Mouse (Mus musculus) midbrain, embryonic 16.5 days (tissue): ENCODE data around the gene Snrpb2. TPM values are rescaled to one million over a fixed set of nuclear protein-coding genes. Genes with fewer than 3 reads are reported as not detected.
A peak's percentile ranks its signal among the peaks of the same experiment; 100 is the strongest.

Experiments
- ATAC-seq: fragments of 200-750 bp; cut with Nextera tagmentation; 2 replicates; pipeline ENCODE4 v1.8.0; 2017; ENCODE audit warnings: moderate TSS enrichment
- H3K27ac ChIP-seq: fragments of 300-500 bp; sonication (generic); 2 replicates; pipeline ENCODE4 v1.5.1; 2014; ENCODE audit warnings: mild to moderate bottlenecking, low read length, mixed read lengths
- H3K27me3 ChIP-seq: fragments of 300-500 bp; sonication (generic); 2 replicates; pipeline ENCODE4 v1.6.1; 2014; ENCODE audit warnings: low read depth, low read length, mixed read lengths; ENCODE audit not compliant: control insufficient read depth, insufficient read depth
- H3K36me3 ChIP-seq: fragments of 300-500 bp; sonication (generic); 2 replicates; pipeline ENCODE4 v1.6.1; 2014; ENCODE audit warnings: mild to moderate bottlenecking, low read length, moderate library complexity, mixed read lengths; ENCODE audit not compliant: control insufficient read depth, insufficient read depth
- H3K4me1 ChIP-seq: fragments of 300-500 bp; sonication (generic); 2 replicates; pipeline ENCODE4 v1.6.1; 2014; ENCODE audit warnings: mild to moderate bottlenecking, low read length, mixed read lengths; ENCODE audit not compliant: control insufficient read depth, insufficient read depth
- H3K4me2 ChIP-seq: fragments of 300-500 bp; sonication (generic); 2 replicates; pipeline ENCODE4 v1.6.1; 2014; ENCODE audit warnings: mild to moderate bottlenecking, low read length, mixed read lengths
- H3K4me3 ChIP-seq: fragments of 300-500 bp; sonication (generic); 2 replicates; pipeline ENCODE4 v1.5.1; 2014; ENCODE audit warnings: low read depth, mild to moderate bottlenecking, low read length, moderate library complexity, mixed read lengths
- H3K9ac ChIP-seq: fragments of 300-500 bp; sonication (generic); 2 replicates; pipeline ENCODE4 v1.6.1; 2014; ENCODE audit warnings: low read depth, low read length, mixed read lengths
- H3K9me3 ChIP-seq: fragments of 300-500 bp; sonication (generic); replicated peaks from 2 replicates; pipeline ENCODE4 v1.6.1; 2014; ENCODE audit warnings: mild to moderate bottlenecking, low read length, mixed read lengths; ENCODE audit not compliant: control insufficient read depth, poor library complexity, severe bottlenecking
- WGBS: fragments of 180-500 bp; shearing (Covaris S2); extraction: QIAGEN DNeasy Blood & Tissue Kit; methylation state at CpG from one replicate; pipeline ENCODE4 v1.1.7; 2014; 5-methylcytosine and 5-hydroxymethylcytosine counted together
- polyA plus RNA-seq: library from polyadenylated mRNA; unstranded; fragments of >200 nt; fragmentation: Nextera tagmentation; extraction: Ambion mirVana; gene quantifications from 2 replicates; pipeline ENCODE4 v1.2.1, GENCODE M21; 2015

Snrpb2 gene
- 47.5 and 51.3 TPM in 2 replicates for polyA plus RNA-seq

DNA sequence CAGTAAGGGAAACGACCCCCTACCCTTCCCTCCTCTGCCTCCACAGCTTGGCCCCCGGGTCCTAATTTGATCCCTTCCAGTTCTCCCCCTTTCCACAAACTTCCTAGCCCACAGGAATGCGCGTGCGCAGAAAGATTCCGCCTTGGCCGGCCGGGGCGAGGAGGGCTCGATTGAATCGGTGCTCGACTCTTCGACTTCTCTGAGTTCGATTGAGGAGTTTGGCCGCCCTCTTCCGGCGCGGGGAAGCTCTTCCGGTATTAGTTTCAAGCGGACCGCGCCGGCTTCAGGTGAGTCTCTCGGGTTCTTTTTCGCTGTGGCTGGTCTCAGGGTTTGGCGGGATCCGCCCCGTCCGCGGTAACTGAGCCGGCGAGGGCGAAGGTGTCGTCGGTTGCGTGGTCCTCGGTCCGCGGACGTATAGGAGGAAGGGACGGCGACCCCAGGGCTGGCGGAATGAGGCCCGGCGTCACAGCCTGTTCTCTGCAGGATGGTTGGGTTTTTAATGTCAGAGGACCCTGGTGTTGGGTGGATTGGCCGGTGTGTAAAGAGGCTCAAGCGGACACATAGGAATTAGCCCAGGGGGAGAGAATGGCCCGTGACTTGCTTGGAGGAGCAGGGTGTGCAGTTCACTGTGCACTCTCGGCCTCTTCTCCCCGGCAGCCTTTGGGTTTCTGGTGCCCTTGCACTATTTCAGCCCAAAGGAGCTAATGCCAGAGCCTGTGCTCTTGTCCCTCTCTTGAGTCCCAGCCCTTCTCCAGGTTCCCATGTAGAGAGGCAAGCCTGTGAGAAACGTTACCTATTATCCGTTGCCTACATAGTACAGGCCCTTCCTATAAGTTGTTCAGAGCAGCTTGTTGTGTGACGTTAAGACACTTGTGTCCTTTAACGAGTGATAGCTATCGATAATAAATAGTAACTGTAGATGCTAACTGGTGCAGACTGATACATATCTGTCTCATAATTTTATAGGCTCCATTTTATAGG is at the start of gene Snrpb2:
TSS of gene Snrpb2 (plus strand) at position 228 of the 981 bp plus-strand sequence.
- Histone ChIP-seq H3K4me2 (peak within 1 kb of the TSS; percentile 89), H3K27me3 (no peaks in the 10 kb centered on the region), H3K27ac (peak within 1 kb of the TSS; percentile 51; the same call in 1 of the 2 replicates), H3K4me3 (peak within 1 kb of the TSS; percentile 95), H3K36me3 (no peaks in the 10 kb centered on the region), H3K9me3 (no peaks in the 10 kb centered on the region), H3K4me1 (peaks cover 6% of the 10 kb centered on the region), H3K9ac (peak within 1 kb of the TSS; percentile 80)
- ATAC-seq, result peak; percentile 97
- under 1% methylated on average over 55 of the region's 55 CpGs for WGBS

DNA sequence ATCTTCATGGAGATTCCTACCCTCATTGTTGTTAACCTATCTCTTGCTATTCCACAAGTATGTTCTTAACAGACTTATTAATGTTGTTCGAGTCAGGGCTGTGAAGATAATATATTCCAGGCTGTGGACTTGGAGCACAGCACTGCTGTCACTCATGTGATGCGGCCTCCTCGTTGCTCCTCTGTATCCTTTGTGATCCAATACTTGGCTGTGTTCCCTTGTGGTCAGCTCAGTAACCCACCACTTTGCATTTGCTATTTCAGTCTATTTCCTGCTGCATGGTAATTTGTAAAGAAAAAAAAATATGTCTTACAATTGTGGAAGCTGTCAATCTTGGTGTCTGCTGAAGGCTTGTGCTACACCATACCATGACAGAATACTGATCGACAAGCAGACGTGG is 49.8 kb upstream of the Snrpb2 start:
- Histone ChIP-seq H3K27ac (no peak overlapping the region), H3K4me3 (no peak overlapping the region), H3K36me3 (no peaks in the 10 kb centered on the region), H3K9me3 (no peaks in the 10 kb centered on the region), H3K9ac (no peak overlapping the region), H3K4me2 (no peak overlapping the region), H3K4me1 (no peaks in the 10 kb centered on the region), H3K27me3 (no peaks in the 10 kb centered on the region)
- no peak for ATAC-seq
- 58% methylated on average over 5 of the region's 5 CpGs for WGBS

- ATAC-seq, result no peak
- 0 out of 2 replicates have a peak, but pooled peaks cover 5% of the 10 kb centered on the region for H3K4me1 ChIP-seq
- no peaks in the 10 kb centered on the region for H3K9me3 ChIP-seq
- no peaks in the 10 kb centered on the region for H3K36me3 ChIP-seq
- no peaks in the 10 kb centered on the region for H3K27me3 ChIP-seq
- H3K9ac ChIP-seq, result no peak overlapping the region
- 0 out of 2 replicates have a peak overlapping the region, but pooled peaks have one; percentile 1 for H3K27ac ChIP-seq
- no peak overlapping the region for H3K4me3 ChIP-seq
- whole genome bisulfite sequencing, result 96% methylated on average over 8 of the region's 8 CpGs
- no peak overlapping the region for H3K4me2 ChIP-seq
Observed at GRCm38 (mm10) chr2:143018084-143018483, 44.8 kb upstream of the Snrpb2 start.

GRCm38 (mm10) chr2:143018591-143019130 is 44.2 kb upstream of the Snrpb2 start:
- Histone ChIP-seq H3K9ac (no peak overlapping the region), H3K4me1 (0 out of 2 replicates have a peak, but pooled peaks cover 5% of the 10 kb centered on the region), H3K36me3 (no peaks in the 10 kb centered on the region), H3K27me3 (no peaks in the 10 kb centered on the region), H3K4me3 (no peak overlapping the region), H3K9me3 (no peaks in the 10 kb centered on the region), H3K27ac (0 out of 2 replicates have a peak overlapping the region, but pooled peaks have one; percentile 1), H3K4me2 (no peak overlapping the region)
- 39% methylated on average over 5 of the region's 5 CpGs for WGBS
- no peak for ATAC-seq

DNA sequence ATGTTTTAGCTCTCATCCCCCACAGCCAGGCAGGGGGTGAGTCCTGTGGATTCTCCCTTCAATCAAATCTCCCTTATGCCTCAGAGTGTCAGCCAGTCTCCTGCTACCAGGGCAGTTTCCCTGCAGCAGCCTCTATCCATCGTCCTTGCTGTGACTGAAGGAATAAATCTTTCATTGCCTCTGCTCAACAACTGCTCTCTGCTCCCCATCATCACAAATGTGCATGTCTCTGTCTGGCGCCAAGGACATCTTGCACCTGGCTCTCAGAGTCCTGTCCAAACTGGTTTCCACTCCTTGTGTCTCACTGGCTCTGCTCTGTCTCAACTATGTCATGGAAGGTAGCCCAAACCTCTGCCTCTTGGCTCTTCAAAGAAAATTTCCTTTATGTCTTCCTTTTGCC is 43.1 kb upstream of the Snrpb2 start:
- Histone ChIP-seq H3K27ac (no peak overlapping the region), H3K36me3 (no peaks in the 10 kb centered on the region), H3K4me2 (no peak overlapping the region), H3K4me1 (0 out of 2 replicates have a peak, but pooled peaks cover 5% of the 10 kb centered on the region), H3K9me3 (no peaks in the 10 kb centered on the region), H3K4me3 (no peak overlapping the region), H3K27me3 (no peaks in the 10 kb centered on the region), H3K9ac (no peak overlapping the region)
- ATAC-seq, result 0 out of 2 replicates have a peak, but pooled peaks have one; percentile 17
- WGBS, result 49% methylated on average over 2 of the region's 2 CpGs

DNA sequence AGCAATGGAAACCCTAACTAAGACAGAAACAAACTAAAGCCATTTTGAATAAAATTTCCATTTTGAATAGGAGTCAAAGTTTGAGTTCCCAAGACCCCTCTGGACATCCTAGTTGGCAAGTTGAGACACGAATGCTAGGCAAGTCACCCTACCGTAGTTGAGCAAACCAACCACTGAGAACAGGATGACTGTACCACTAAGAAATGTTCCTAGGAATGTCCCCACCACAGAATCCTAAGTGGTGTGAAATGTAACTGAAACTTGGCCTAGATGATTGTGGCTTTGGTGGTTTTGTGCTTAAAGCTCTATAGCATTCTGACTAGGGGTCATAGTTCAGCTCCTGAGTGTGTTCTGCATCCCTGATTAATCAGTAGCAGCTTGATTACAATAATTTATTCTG is 39.5 kb upstream of the Snrpb2 start:
- Histone ChIP-seq H3K9me3 (no peaks in the 10 kb centered on the region), H3K4me1 (0 out of 2 replicates have a peak, but pooled peaks cover 4% of the 10 kb centered on the region), H3K4me3 (no peak overlapping the region), H3K27ac (no peak overlapping the region), H3K4me2 (no peak overlapping the region), H3K36me3 (no peaks in the 10 kb centered on the region), H3K9ac (no peak overlapping the region), H3K27me3 (no peaks in the 10 kb centered on the region)
- no peak for ATAC-seq
- WGBS, result 92% methylated on average over 2 of the region's 2 CpGs

- H3K9me3 ChIP-seq, result no peaks in the 10 kb centered on the region
- no peak overlapping the region for H3K4me2 ChIP-seq
- no peak overlapping the region for H3K4me3 ChIP-seq
- WGBS, result 80% methylated on average over 4 of the region's 4 CpGs
- H3K27me3 ChIP-seq, result no peaks in the 10 kb centered on the region
- no peaks in the 10 kb centered on the region for H3K36me3 ChIP-seq
- H3K4me1 ChIP-seq, result 0 out of 2 replicates have a peak, but pooled peaks cover 2% of the 10 kb centered on the region
- H3K9ac ChIP-seq, result no peak overlapping the region
- no peak for ATAC-seq
- H3K27ac ChIP-seq, result no peak overlapping the region
Observed at GRCm38 (mm10) chr2:143024226-143024625, 38.6 kb upstream of the Snrpb2 start.

DNA sequence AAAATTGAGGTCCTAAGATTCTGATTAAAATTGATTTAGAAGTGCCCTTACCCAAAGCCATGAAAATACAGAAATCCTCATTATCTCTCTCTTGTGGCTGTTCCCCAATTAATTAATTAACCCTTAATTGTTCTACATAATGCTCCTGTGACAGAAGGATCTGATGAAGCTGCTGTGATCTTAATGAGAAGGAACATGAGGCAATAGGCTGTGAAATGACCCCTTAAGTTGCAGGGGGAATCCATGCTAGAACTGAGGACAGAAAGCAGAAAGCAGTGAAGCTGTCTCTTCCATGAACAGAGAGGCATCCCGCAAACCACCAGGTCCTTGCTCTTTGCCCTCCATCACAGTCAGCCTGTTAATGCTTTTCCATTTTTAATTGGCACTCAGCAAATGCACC is 31.6 kb upstream of the Snrpb2 start:
- Histone ChIP-seq H3K4me1 (peaks cover 14% of the 10 kb centered on the region), H3K27ac (no peak overlapping the region), H3K9ac (no peak overlapping the region), H3K4me2 (no peak overlapping the region), H3K36me3 (no peaks in the 10 kb centered on the region), H3K9me3 (no peaks in the 10 kb centered on the region), H3K4me3 (no peak overlapping the region), H3K27me3 (no peaks in the 10 kb centered on the region)
- 70% methylated on average over 1 of the region's 1 CpGs for WGBS
- ATAC-seq, result no peak
